In the genomic region with DNA sequence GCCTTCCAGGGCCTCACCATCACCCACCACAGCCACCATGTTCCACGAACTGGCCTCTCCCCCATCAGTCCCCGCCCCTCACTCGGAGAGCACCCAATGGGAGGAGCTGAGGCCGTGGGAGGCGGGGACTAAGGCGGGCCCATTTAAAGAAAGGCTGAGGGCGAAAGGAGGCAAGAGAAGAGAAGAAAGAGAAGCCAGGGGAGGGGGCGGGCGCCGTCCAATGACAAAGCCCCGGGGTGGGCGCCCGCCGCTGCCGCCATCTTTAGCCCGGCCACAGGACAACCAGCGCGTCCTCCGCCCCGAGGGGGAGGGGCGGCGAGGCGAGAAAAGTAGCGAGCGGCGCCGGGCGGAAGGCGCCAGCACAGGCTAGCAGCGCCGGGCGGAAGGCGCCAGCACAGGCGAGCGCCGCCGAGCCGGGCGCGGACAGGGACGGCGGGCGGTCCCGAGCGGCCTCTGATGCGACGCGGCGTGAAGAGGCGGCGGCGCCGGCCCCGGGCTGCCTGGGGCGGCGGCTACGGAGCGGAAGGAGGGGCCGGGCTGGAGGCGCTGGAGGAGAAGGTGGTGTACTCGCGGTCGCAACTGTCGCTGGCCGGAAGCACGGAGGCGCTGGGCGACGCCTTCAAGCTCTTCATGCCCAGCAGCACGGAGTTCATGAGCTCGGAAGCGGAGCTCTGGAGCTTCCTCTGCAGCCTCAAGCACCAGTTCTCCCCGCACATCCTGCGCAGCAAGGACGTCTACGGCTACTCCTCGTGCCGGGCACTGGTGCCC, we compare ENCODE assay signal across 8 mouse cellular contexts. TPM values are rescaled to one million over a fixed set of nuclear protein-coding genes. Genes with fewer than 3 reads are reported as not detected.
A peak's percentile ranks its signal among the peaks of the same experiment; 100 is the strongest.
DNase-seq lines count a peak whose midpoint lies in the region; ATAC-seq and TF ChIP-seq lines count a peak whose summit lies in the region.

TSS of gene Ccdc71l (plus strand) at position 177 of the 768 bp plus-strand sequence.

- no peak for TF ChIP-seq CTCF in ES-Bruce4 (IDR thresholded peaks at IDR 0.05; ENCODE audit: low read depth, low read length)
- TF ChIP-seq CTCF in lung, adult 2 months (IDR thresholded peaks at IDR 0.05; ENCODE audit: insufficient read depth, low read length) = no peak

- DNase-seq in cerebellum, adult 11 months = peak; percentile 77
- DNase-seq in forebrain, embryonic 14.5 days (ENCODE audit: low spot score) = peak; percentile 92
- peak; percentile 84 to 88 for DNase-seq in heart, postnatal 14 days
- DNase-seq in layer of hippocampus, adult 18-20 months (ENCODE audit: low spot score in 2 of 2) = peak; percentile 80 to 86
- peak; percentile 78 for DNase-seq in lung, adult 2 months
- DNase-seq in thymus, adult 18-20 months = peak; percentile 74 to 85

- peak within 1 kb of the TSS; percentile 95 for H3K9ac ChIP-seq in ES-Bruce4 (ENCODE audit: low read depth, poor library complexity, severe bottlenecking)
- H3K9ac ChIP-seq in forebrain, embryonic 14.5 days (ENCODE audit: low read length) = peak within 1 kb of the TSS; percentile 94

- H3K36me3 ChIP-seq in ES-Bruce4 (ENCODE audit: control insufficient read depth, insufficient read depth, low read length, poor library complexity, severe bottlenecking) = no peaks in the 10 kb centered on the region
- no peaks in the 10 kb centered on the region for H3K36me3 ChIP-seq in forebrain, embryonic 14.5 days (ENCODE audit: control insufficient read depth, insufficient read depth, low read length)

- H3K4me3 ChIP-seq in ES-Bruce4 (ENCODE audit: low read depth, low read length) = peak within 1 kb of the TSS; percentile 78
- H3K4me3 ChIP-seq in forebrain, embryonic 14.5 days (ENCODE audit: low read depth, low read length) = peak within 1 kb of the TSS; percentile 82
- peak within 1 kb of the TSS; percentile 95 for H3K4me3 ChIP-seq in lung, adult 2 months (replicated peaks; ENCODE audit: extremely low read depth, low read depth, low read length)

- H3K9me3 ChIP-seq in ES-Bruce4 (replicated peaks; ENCODE audit: control insufficient read depth, insufficient read depth, low read length, poor library complexity, severe bottlenecking) = no peaks in the 10 kb centered on the region
- no peaks in the 10 kb centered on the region for H3K9me3 ChIP-seq in forebrain, embryonic 14.5 days (replicated peaks; ENCODE audit: control insufficient read depth, low read length)

- H3K27me3 ChIP-seq in ES-Bruce4 (ENCODE audit: control insufficient read depth, insufficient read depth, low read length, poor library complexity, severe bottlenecking) = no peaks in the 10 kb centered on the region
- H3K27me3 ChIP-seq in forebrain, embryonic 14.5 days (replicated peaks; ENCODE audit: control insufficient read depth, insufficient read depth, low read length) = no peaks in the 10 kb centered on the region

- H3K4me2 ChIP-seq in forebrain, embryonic 14.5 days (ENCODE audit: low read length) = peak within 1 kb of the TSS; percentile 72

- peak; percentile 90 for ATAC-seq in forebrain, embryonic 14.5 days
- ATAC-seq in neutrophil, adult 5-6 weeks (ENCODE audit: extremely low read depth, insufficient number of reproducible peaks, low FRiP score, poor library complexity, severe bottlenecking) = peak; percentile 81

- H3K4me1 ChIP-seq in ES-Bruce4 (ENCODE audit: control insufficient read depth, insufficient read depth, low read length) = no peaks in the 10 kb centered on the region
- peaks cover 17% of the 10 kb centered on the region for H3K4me1 ChIP-seq in forebrain, embryonic 14.5 days (ENCODE audit: control insufficient read depth, insufficient read depth, low read length)
- H3K4me1 ChIP-seq in lung, adult 2 months (ENCODE audit: control insufficient read depth, insufficient read depth, low read length) = peaks cover 6% of the 10 kb centered on the region

- no peak for TF ChIP-seq EP300 in ES-Bruce4 (IDR thresholded peaks at IDR 0.05; ENCODE audit: insufficient read depth, low read depth, low read length)

- H3K27ac ChIP-seq in ES-Bruce4 (ENCODE audit: insufficient read depth, low read length) = no peak within 1 kb of the TSS
- H3K27ac ChIP-seq in forebrain, embryonic 14.5 days (ENCODE audit: low read depth, low read length) = peak within 1 kb of the TSS; percentile 94

- TF ChIP-seq POLR2A in ES-Bruce4 (IDR thresholded peaks at IDR 0.05; ENCODE audit: insufficient read depth, low read length) = no peak
- peak; percentile 39; the same call in 1 of the 2 replicates for TF ChIP-seq POLR2A in lung, adult 2 months (IDR thresholded peaks at IDR 0.05; ENCODE audit: borderline replicate concordance, extremely low read depth, low read depth, low read length)

- intact Hi-C loops in heart, postnatal 14 days (cut with DNase I) = loop anchor here (2.0 to 5.0 kb wide), 2 partner anchors 86 to 171 kb away; partner anchors contain the start of gene Pik3cg

- WGBS in forebrain, embryonic 14.5 days = under 1% methylated on average over 56 of the region's 78 CpGs
- 1% methylated on average over 73 of the region's 78 CpGs for WGBS in lung, adult 2 months

RNA-seq across cellular contexts. Expression of gene Ccdc71l, which starts in this region (rescaled TPM):
- polyA plus RNA-seq in ES-Bruce4 (2011; ENCODE audit: insufficient read depth, insufficient read length, low read depth, missing spikeins) = 4.0 and 4.4 TPM in 2 replicates
- 5.3 and 5.9 TPM in 2 replicates for polyA plus RNA-seq in forebrain, embryonic 14.5 days (2014; fragmentation: Nextera tagmentation; extraction: Ambion mirVana)
- 10 to 100 TPM; 10.3 to 10.8 TPM for total RNA-seq in heart, postnatal 14 days (2021)
- 10 to 100 TPM; 31.3 to 32.5 TPM for total RNA-seq in layer of hippocampus, adult 18-20 months (2021)
- polyA plus RNA-seq in lung, adult 2 months (2012; rRNA removed) = 11.9 and 18.4 TPM in 2 replicates
- 34.9 and 35.8 TPM in 2 replicates for total RNA-seq in neutrophil, adult 5-6 weeks (2017)
